In genomic region chr16:90139696-90140095, GRCm38 (mm10) we compare ENCODE assay signal across 12 mouse cellular contexts. TPM values are rescaled to one million over a fixed set of nuclear protein-coding genes. Genes with fewer than 3 reads are reported as not detected.
DNase-seq lines count a peak whose midpoint lies in the region; ATAC-seq and TF ChIP-seq lines count a peak whose summit lies in the region.
"Had no signal": no experiment of that assay in that cellular context is flagged by ENCODE, and none has a peak within 500 bp of the region (broad histone marks: within the 10 kb centered on the region; RNA-seq: fewer than 3 reads in every experiment).

No protein-coding gene starts in this region.

- H3K9ac ChIP-seq in kidney, postnatal 0 days (ENCODE audit: low read depth, low read length) = no peak overlapping the region
- no peak overlapping the region for H3K9ac ChIP-seq in ES-Bruce4 (ENCODE audit: low read depth, poor library complexity, severe bottlenecking)
- H3K9ac ChIP-seq in forebrain, postnatal 0 days = no peak overlapping the region

- intact Hi-C loops in gastrocnemius, postnatal 36 days (cut with DNase I) = no loop called here

- H3K9me3 ChIP-seq in kidney, postnatal 0 days (replicated peaks; ENCODE audit: low read length) = no peaks in the 10 kb centered on the region
- no peaks in the 10 kb centered on the region for H3K9me3 ChIP-seq in ES-Bruce4 (replicated peaks; ENCODE audit: control insufficient read depth, insufficient read depth, low read length, poor library complexity, severe bottlenecking)
- H3K9me3 ChIP-seq in limb, embryonic 10.5 days (replicated peaks) = no peaks in the 10 kb centered on the region
- no peaks in the 10 kb centered on the region for H3K9me3 ChIP-seq in forebrain, postnatal 0 days (ENCODE audit: low read length)

- H3K4me2 ChIP-seq in kidney, postnatal 0 days (ENCODE audit: low read length) = no peak overlapping the region
- H3K4me2 ChIP-seq in forebrain, postnatal 0 days (ENCODE audit: low read depth) = no peak overlapping the region

- H3K4me3 ChIP-seq in kidney, postnatal 0 days (replicated peaks; ENCODE audit: low read depth, low read length) = no peak overlapping the region
- no peak overlapping the region for H3K4me3 ChIP-seq in ES-Bruce4 (ENCODE audit: low read depth, low read length)
- H3K4me3 ChIP-seq in limb, embryonic 10.5 days = no peak overlapping the region
- no peak overlapping the region for H3K4me3 ChIP-seq in forebrain, postnatal 0 days (ENCODE audit: low read depth, low read length)

- H3K27ac ChIP-seq in kidney, postnatal 0 days = no peak overlapping the region
- no peak overlapping the region for H3K27ac ChIP-seq in ES-Bruce4 (ENCODE audit: insufficient read depth, low read length)
- peak overlapping the region; percentile 58; the same call in 1 of the 2 replicates for H3K27ac ChIP-seq in limb, embryonic 10.5 days
- H3K27ac ChIP-seq in forebrain, postnatal 0 days (ENCODE audit: low read depth, low read length) = no peak overlapping the region

- TF ChIP-seq POLR2A in ES-Bruce4 (IDR thresholded peaks at IDR 0.05; ENCODE audit: insufficient read depth, low read length) = no peak

- ATAC-seq in kidney, postnatal 0 days (replicated peaks; ENCODE audit: low FRiP score, low read depth) = no peak
- ATAC-seq in forebrain, postnatal 0 days = no peak
- ATAC-seq: intestine, embryonic 16.5 days had no signal

- WGBS in kidney, postnatal 0 days = 30% methylated on average over 9 of the region's 9 CpGs
- WGBS in limb, embryonic 10.5 days = 60% methylated on average over 9 of the region's 9 CpGs
- WGBS in forebrain, postnatal 0 days = 81% methylated on average over 9 of the region's 9 CpGs

- TF ChIP-seq EP300 in ES-Bruce4 (IDR thresholded peaks at IDR 0.05; ENCODE audit: insufficient read depth, low read depth, low read length) = 0 out of 2 replicates have a peak, but pooled peaks have one; percentile 9

- peaks cover 17% of the 10 kb centered on the region; the same call in 1 of the 2 replicates for H3K4me1 ChIP-seq in kidney, postnatal 0 days (replicated peaks; ENCODE audit: insufficient read depth, low read length)
- peaks cover 2% of the 10 kb centered on the region for H3K4me1 ChIP-seq in ES-Bruce4 (ENCODE audit: control insufficient read depth, insufficient read depth, low read length)
- peaks cover 53% of the 10 kb centered on the region for H3K4me1 ChIP-seq in limb, embryonic 10.5 days
- peaks cover 8% of the 10 kb centered on the region; the same call in 1 of the 2 replicates for H3K4me1 ChIP-seq in forebrain, postnatal 0 days (ENCODE audit: insufficient read depth)

- no peaks in the 10 kb centered on the region for H3K36me3 ChIP-seq in kidney, postnatal 0 days (ENCODE audit: insufficient read depth, low read length)
- no peaks in the 10 kb centered on the region for H3K36me3 ChIP-seq in ES-Bruce4 (ENCODE audit: control insufficient read depth, insufficient read depth, low read length, poor library complexity, severe bottlenecking)
- H3K36me3 ChIP-seq in limb, embryonic 10.5 days = peaks cover 25% of the 10 kb centered on the region
- no peaks in the 10 kb centered on the region for H3K36me3 ChIP-seq in forebrain, postnatal 0 days (ENCODE audit: insufficient read depth)

- no peak for TF ChIP-seq CTCF in kidney, postnatal 0 days (IDR thresholded peaks at IDR 0.05; ENCODE audit: low read depth)
- no peak for TF ChIP-seq CTCF in ES-Bruce4 (IDR thresholded peaks at IDR 0.05; ENCODE audit: low read depth, low read length)
- no peak for TF ChIP-seq CTCF in forebrain, postnatal 0 days (IDR thresholded peaks at IDR 0.05; ENCODE audit: low read depth)

- H3K27me3 ChIP-seq in kidney, postnatal 0 days (ENCODE audit: insufficient read depth, low read length) = no peaks in the 10 kb centered on the region
- H3K27me3 ChIP-seq in ES-Bruce4 (ENCODE audit: control insufficient read depth, insufficient read depth, low read length, poor library complexity, severe bottlenecking) = no peaks in the 10 kb centered on the region
- no peaks in the 10 kb centered on the region for H3K27me3 ChIP-seq in limb, embryonic 10.5 days (ENCODE audit: low read depth, poor library complexity, severe bottlenecking)
- no peaks in the 10 kb centered on the region for H3K27me3 ChIP-seq in forebrain, postnatal 0 days (ENCODE audit: insufficient read depth, low read length)

- DNase-seq in kidney, postnatal 0 days (ENCODE audit: low spot score) = peak; percentile 74
- DNase-seq in kidney, adult 11 months = no peak
- DNase-seq in adrenal gland, adult 2 months = peak; percentile 92
- DNase-seq in limb, embryonic 10.5 days (ENCODE audit: low spot score) = no peak
- no peak for DNase-seq in gastrocnemius, postnatal 36 days
- no peak for DNase-seq in cerebellum, adult 11-12 months
- no peak for DNase-seq in forebrain, postnatal 0 days
- DNase-seq: cerebellum, postnatal 36 days; left cerebral cortex, postnatal 4 days; right cerebral cortex, postnatal 25 days had no signal

RNA-seq across cellular contexts. Expression of gene Tiam1, which starts 3.9 kb away (rescaled TPM):
- 10.8 and 11.5 TPM in 2 replicates for polyA plus RNA-seq in kidney, postnatal 0 days (2015; fragmentation: Nextera tagmentation; extraction: Ambion mirVana)
- polyA plus RNA-seq in ES-Bruce4 (2011; ENCODE audit: insufficient read depth, insufficient read length, low read depth, missing spikeins) = 22.4 and 24.4 TPM in 2 replicates
- total RNA-seq in adrenal gland, adult 2 months (2021) = 10 to 100 TPM; 70.3 to 76.2 TPM
- 9.5 and 10.4 TPM in 2 replicates for polyA plus RNA-seq in adrenal gland, adult 2 months (2012; rRNA removed)
- 23.8 and 30.8 TPM in 2 replicates for polyA plus RNA-seq in limb, embryonic 10.5 days (2016; fragmentation: Nextera tagmentation; extraction: Ambion mirVana)
- 10 to 100 TPM in 1 of 2 experiments, 1 to 10 TPM in 1; 4.6 to 10.5 TPM for total RNA-seq in gastrocnemius, postnatal 36 days (2021)
- total RNA-seq in forebrain, postnatal 0 days (2014; rRNA removed) = 30.5 and 42.4 TPM in 2 replicates
- 9.8 and 20.5 TPM in 2 replicates for polyA plus RNA-seq in forebrain, postnatal 0 days (2015; fragmentation: Nextera tagmentation; extraction: Ambion mirVana)

Comparison
In these comparisons a context has a peak if more than half of its experiments do, and no peak if none do; other contexts are left out.
1. DNase-seq: peak in kidney, postnatal 0 days (single experiment) and adrenal gland, adult 2 months (single experiment); none in kidney, adult 11 months (single experiment), limb, embryonic 10.5 days (single experiment), gastrocnemius, postnatal 36 days (0 of 2), cerebellum, adult 11-12 months (single experiment) and forebrain, postnatal 0 days (single experiment).